Comparison of ENCODE assay signal across 12 mouse cellular contexts in the genomic region with DNA sequence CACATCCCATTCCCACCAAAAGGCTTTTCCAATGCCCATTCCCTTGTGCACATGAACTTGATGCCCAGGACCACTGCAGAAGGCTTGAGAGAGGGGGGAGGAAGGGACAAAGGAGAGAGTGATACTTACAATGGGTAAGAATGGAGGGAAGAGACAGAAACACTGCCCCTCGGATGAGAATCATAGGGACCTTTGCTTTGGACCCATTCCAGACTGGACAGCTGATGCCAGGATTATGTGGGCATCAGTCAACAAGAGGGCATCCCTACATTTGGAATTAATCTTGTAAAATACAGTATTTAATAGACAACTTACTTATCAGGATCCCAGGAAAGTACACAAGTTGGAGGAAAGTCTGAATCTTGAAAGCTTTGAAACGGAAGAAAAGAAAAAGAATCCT. TPM values are rescaled to one million over a fixed set of nuclear protein-coding genes. Genes with fewer than 3 reads are reported as not detected.
DNase-seq lines count a peak whose midpoint lies in the region; TF ChIP-seq lines count a peak whose summit lies in the region.
"Had no signal": no experiment of that assay in that cellular context is flagged by ENCODE, and none has a peak within 500 bp of the region (broad histone marks: within the 10 kb centered on the region; RNA-seq: fewer than 3 reads in every experiment).

No protein-coding gene starts in this region.

- peak overlapping the region; percentile 80; the same call in 1 of the 2 replicates for H3K27ac ChIP-seq in layer of hippocampus, adult 2 months

- DNase-seq in cerebellum, postnatal 10 days = peak; percentile 67 to 71
- no peak for DNase-seq in cerebellum, postnatal 36 days
- DNase-seq in cerebellum, postnatal 14 days = peak; percentile 36 to 47
- no peak for DNase-seq in cerebellum, postnatal 25 days
- no peak for DNase-seq in layer of hippocampus, adult 2 months (ENCODE audit: low spot score in 2 of 2)
- no peak for DNase-seq in layer of hippocampus, postnatal 10 days (ENCODE audit: low spot score in 2 of 2)
- DNase-seq in left cerebral cortex, postnatal 4 days = peak; percentile 45
- no peak for DNase-seq in left cerebral cortex, postnatal 10 days (ENCODE audit: extremely low spot score in 1 of 2, low spot score in 2 of 2)
- DNase-seq: B cell, adult 2 months; cerebellum, adult 11 months; cerebellum, adult 11-12 months had no signal

- no peak for TF ChIP-seq CTCF in layer of hippocampus, adult 2 months (conservative IDR thresholded peaks at IDR 0.05)

- no peak overlapping the region for H3K4me3 ChIP-seq in layer of hippocampus, adult 2 months

- intact Hi-C loops in left cerebral cortex, postnatal 4 days (cut with DNase I) = no loop called here
- intact Hi-C loops in left cerebral cortex, postnatal 10 days (cut with DNase I) = no loop called here

RNA-seq across cellular contexts. Expression of a gene that starts 38.3 kb away (rescaled TPM):
- total RNA-seq in layer of hippocampus, adult 2 months (2021) = 10 to 100 TPM; 36.0 to 38.5 TPM
- 10 to 100 TPM; 16.1 to 21.9 TPM for total RNA-seq in layer of hippocampus, postnatal 10 days (2021)
- 1 to 10 TPM; 3.8 to 4.0 TPM for total RNA-seq in left cerebral cortex, postnatal 4 days (2021)
- total RNA-seq in left cerebral cortex, postnatal 10 days (2021) = 10 to 100 TPM; 10.4 to 23.6 TPM
- total RNA-seq: MEL had no signal

RNA-seq across cellular contexts. Expression of a gene that starts 49.9 kb away (rescaled TPM):
- 10 to 100 TPM; 63.8 to 70.4 TPM for total RNA-seq in layer of hippocampus, adult 2 months (2021)
- total RNA-seq in layer of hippocampus, postnatal 10 days (2021) = 10 to 100 TPM; 73.0 to 81.2 TPM
- 100 to 1,000 TPM in 1 of 2 experiments, 10 to 100 TPM in 1; 94.2 to 102 TPM for total RNA-seq in left cerebral cortex, postnatal 4 days (2021)
- total RNA-seq in left cerebral cortex, postnatal 10 days (2021) = 10 to 100 TPM; 71.4 to 80.0 TPM

Comparison
In these comparisons a context has a peak if more than half of its experiments do, and no peak if none do; other contexts are left out.
1. DNase-seq: peak in cerebellum, postnatal 10 days (2 of 2), cerebellum, postnatal 14 days (2 of 2) and left cerebral cortex, postnatal 4 days (single experiment); none in cerebellum, postnatal 36 days (0 of 2), cerebellum, postnatal 25 days (0 of 2), layer of hippocampus, adult 2 months (0 of 2), layer of hippocampus, postnatal 10 days (0 of 2) and left cerebral cortex, postnatal 10 days (0 of 2).